Mouse (Mus musculus) stomach, embryonic 14.5 days (tissue): Measurements from ENCODE around the gene Ap2b1. TPM values are rescaled to one million over a fixed set of nuclear protein-coding genes. Genes with fewer than 3 reads are reported as not detected.

Source experiments
- ATAC-seq: fragments of 200-750 bp; cut with Nextera tagmentation; 2 replicates; pipeline ENCODE4 v1.8.0; 2017; ENCODE audit warnings: low read depth, moderate TSS enrichment; ENCODE audit not compliant: insufficient number of reproducible peaks, insufficient read depth, low FRiP score
- H3K27ac ChIP-seq: fragments of 300-500 bp; sonication (generic); 2 replicates; pipeline ENCODE4 v1.5.1; 2014; ENCODE audit warnings: mild to moderate bottlenecking, low read length, moderate library complexity, mixed read lengths
- H3K27me3 ChIP-seq: fragments of 300-500 bp; sonication (generic); 2 replicates; pipeline ENCODE4 v1.6.1; 2014; ENCODE audit warnings: low read length, control low read depth, mixed read lengths; ENCODE audit not compliant: control insufficient read depth, insufficient read depth
- H3K36me3 ChIP-seq: fragments of 300-500 bp; sonication (generic); 2 replicates; pipeline ENCODE4 v1.6.1; 2014; ENCODE audit warnings: mild to moderate bottlenecking, control low read depth, low read length, moderate library complexity, mixed read lengths; ENCODE audit not compliant: control insufficient read depth, insufficient read depth
- H3K4me1 ChIP-seq: fragments of 300-500 bp; sonication (generic); 2 replicates; pipeline ENCODE4 v1.6.1; 2014; ENCODE audit warnings: low read length, control low read depth, mixed read lengths; ENCODE audit not compliant: control insufficient read depth, insufficient read depth
- H3K4me2 ChIP-seq: fragments of 300-500 bp; sonication (generic); replicated peaks from 2 replicates; pipeline ENCODE4 v1.6.1; 2014; ENCODE audit warnings: low read depth, low read length, control low read depth
- H3K4me3 ChIP-seq: fragments of 300-500 bp; sonication (generic); 2 replicates; pipeline ENCODE4 v1.5.1; 2014; ENCODE audit warnings: low read depth, low read length, control low read depth
- H3K9ac ChIP-seq: fragments of 300-500 bp; sonication (generic); replicated peaks from 2 replicates; pipeline ENCODE4 v1.6.1; 2014; ENCODE audit warnings: low read depth, mild to moderate bottlenecking, control low read depth, low read length, moderate library complexity, mixed read lengths
- H3K9me3 ChIP-seq: fragments of 300-500 bp; sonication (generic); 2 replicates; pipeline ENCODE4 v1.6.1; 2016; ENCODE audit warnings: low read depth, low read length, control low read depth; ENCODE audit not compliant: control insufficient read depth
- WGBS: fragments of 180-500 bp; shearing (Covaris S2); extraction: QIAGEN DNeasy Blood & Tissue Kit; methylation state at CpG from one replicate; pipeline ENCODE4 v1.1.7; 2014; 5-methylcytosine and 5-hydroxymethylcytosine counted together
- polyA plus RNA-seq: library from polyadenylated mRNA; unstranded; fragments of >200 nt; fragmentation: Nextera tagmentation; extraction: Ambion mirVana; gene quantifications from 2 replicates; pipeline ENCODE4 v1.2.1, GENCODE M21; 2014

Gene Ap2b1
- polyA plus RNA-seq, 1 experiment from 2014 or later, result 68.6 TPM

DNA sequence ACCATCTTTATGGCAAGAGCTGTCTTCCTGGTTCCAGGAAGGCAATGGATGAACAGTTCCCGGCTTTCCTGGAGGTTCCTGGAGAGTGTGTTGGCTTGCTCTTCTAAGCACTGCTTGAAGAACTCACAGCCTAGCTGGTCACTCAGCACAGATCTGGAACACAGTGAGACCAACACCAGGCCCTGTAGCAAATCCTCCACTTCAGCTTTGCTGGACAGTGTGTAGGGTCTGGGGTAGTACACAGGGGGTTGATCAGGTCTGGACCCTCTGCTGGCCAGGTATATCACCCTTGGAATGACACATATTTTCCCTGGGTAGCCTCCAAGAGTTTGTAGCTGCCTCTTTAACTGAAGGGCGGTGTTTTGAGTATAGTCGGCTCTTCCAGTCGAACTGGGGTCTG, 19.8 kb upstream of the Ap2b1 start:
- Histone ChIP-seq H3K36me3 (no peaks in the 10 kb centered on the region), H3K9ac (no peak overlapping the region), H3K4me3 (no peak overlapping the region), H3K27me3 (no peaks in the 10 kb centered on the region), H3K9me3 (no peaks in the 10 kb centered on the region), H3K4me1 (no peaks in the 10 kb centered on the region), H3K27ac (no peak overlapping the region), H3K4me2 (no peak overlapping the region)
- WGBS, result 74% methylated on average over 4 of the region's 4 CpGs
- no peak for ATAC-seq

DNA sequence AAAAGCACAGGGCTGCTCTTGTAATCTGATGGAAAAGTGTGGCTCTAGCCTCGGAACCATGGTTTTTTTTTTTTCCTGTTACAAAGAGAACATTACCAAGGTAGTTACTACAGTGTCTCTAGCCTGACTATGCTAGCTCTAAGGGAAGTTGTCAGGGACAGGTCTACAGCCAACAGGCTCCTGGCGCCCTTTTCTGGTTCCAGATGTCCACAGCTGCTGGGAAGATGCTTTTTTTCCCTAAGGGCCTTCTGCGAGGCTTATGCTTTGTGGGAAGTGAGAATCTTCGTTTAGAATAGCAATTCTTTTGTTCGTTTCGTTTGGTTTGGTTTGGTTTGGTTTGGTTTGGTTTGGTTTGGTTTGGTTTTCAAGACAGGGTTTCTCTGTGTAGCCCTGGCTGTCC, 19.1 kb upstream of the Ap2b1 start:
- ATAC-seq, result no peak
- WGBS, result 65% methylated on average over 6 of the region's 6 CpGs
- H3K4me1 ChIP-seq, result no peaks in the 10 kb centered on the region

DNA sequence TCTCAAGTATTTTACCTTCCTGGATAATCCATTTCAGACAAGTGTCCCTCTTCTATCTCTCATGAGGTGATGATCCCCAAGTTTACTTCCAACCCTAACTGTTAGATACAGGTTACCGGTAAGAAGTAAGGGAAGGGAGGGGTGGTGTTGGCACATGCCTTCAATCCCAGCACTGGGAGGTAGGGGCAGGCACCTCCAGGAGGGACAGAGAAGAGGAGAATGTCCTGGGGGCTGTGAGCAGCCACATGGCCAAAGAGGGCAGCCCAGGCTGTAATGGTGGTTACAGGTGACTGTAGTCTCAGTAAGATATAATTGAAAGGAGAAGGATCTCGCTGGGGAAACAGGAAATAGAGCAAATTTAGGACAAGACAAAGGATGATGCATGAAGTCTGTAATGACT, 16.7 kb upstream of the Ap2b1 start:
- Histone ChIP-seq H3K9ac (no peak overlapping the region), H3K27ac (no peak overlapping the region), H3K36me3 (no peaks in the 10 kb centered on the region), H3K9me3 (no peaks in the 10 kb centered on the region), H3K4me3 (no peak overlapping the region), H3K27me3 (no peaks in the 10 kb centered on the region), H3K4me1 (no peaks in the 10 kb centered on the region), H3K4me2 (no peak overlapping the region)
- 53% methylated on average over 2 of the region's 2 CpGs for WGBS
- no peak for ATAC-seq

More for the DNA sequence above, 19.1 kb upstream of the Ap2b1 start:
- Histone ChIP-seq H3K9me3 (no peaks in the 10 kb centered on the region), H3K4me3 (no peak overlapping the region), H3K4me2 (no peak overlapping the region), H3K27me3 (no peaks in the 10 kb centered on the region), H3K36me3 (no peaks in the 10 kb centered on the region), H3K27ac (no peak overlapping the region), H3K9ac (no peak overlapping the region)

- Histone ChIP-seq H3K27me3 (no peaks in the 10 kb centered on the region), H3K27ac (no peak overlapping the region), H3K36me3 (no peaks in the 10 kb centered on the region), H3K4me1 (no peaks in the 10 kb centered on the region), H3K4me2 (no peak overlapping the region), H3K9ac (no peak overlapping the region), H3K9me3 (no peaks in the 10 kb centered on the region), H3K4me3 (no peak overlapping the region)
- no peak for ATAC-seq
- WGBS, result 90% methylated on average over 4 of the region's 4 CpGs
Measured at GRCm38 (mm10) chr11:83285627-83286026, 13.2 kb upstream of the Ap2b1 start.

DNA sequence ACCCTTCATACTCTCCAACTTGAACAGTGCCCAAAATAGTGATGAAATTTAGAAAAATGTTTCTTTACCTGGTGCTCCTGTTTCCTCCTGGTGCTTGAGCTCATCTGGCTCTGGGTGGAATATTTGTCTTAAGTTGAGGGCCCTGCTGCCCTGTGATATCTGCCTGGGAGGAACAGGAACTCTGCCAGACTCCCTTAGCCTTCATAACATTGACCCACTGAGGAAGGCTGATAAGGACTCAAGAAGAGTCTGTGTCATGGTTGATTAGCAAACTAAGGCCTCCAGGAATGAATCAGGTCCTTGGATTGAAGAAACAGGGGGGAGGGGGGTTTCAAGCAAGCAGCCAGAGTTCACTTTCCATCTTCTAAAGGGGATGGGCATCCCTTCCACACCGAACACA, 12.3 kb upstream of the Ap2b1 start, which contains the start of gene Slfn14:
Gene Slfn14, minus strand, starts transcription at position 161 of the 400 bp plus-strand sequence.
- H3K4me3 ChIP-seq, result no peak within 1 kb of the TSS
- WGBS, result 74% methylated on average over 1 of the region's 1 CpGs
- no peak within 1 kb of the TSS for H3K4me2 ChIP-seq
- no peak within 1 kb of the TSS for H3K27ac ChIP-seq
- H3K4me1 ChIP-seq, result no peaks in the 10 kb centered on the region
- no peak within 1 kb of the TSS for H3K9ac ChIP-seq
- no peaks in the 10 kb centered on the region for H3K27me3 ChIP-seq
- no peak for ATAC-seq
- H3K9me3 ChIP-seq, result no peaks in the 10 kb centered on the region
- H3K36me3 ChIP-seq, result no peaks in the 10 kb centered on the region

DNA sequence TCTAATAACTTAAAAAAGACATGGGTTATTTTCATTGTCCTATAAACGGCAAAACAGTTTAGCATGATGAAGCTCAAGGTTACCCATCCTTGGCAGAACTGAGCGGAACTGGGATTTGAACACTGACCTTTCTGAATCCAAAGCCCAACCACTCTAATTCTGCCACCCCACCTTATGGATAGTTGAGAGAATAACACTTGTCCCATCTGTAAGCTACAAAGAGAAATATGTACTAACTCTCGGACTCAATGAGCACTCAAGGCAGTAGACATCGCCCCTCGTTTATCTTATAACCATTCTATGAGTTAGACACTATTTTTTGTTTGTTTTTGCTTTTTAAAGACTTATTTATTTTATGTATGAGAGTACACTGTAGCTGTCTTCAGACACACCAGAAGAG, 9.8 kb upstream of the Ap2b1 start:
- Histone ChIP-seq H3K4me2 (no peak overlapping the region), H3K27ac (no peak overlapping the region), H3K9ac (no peak overlapping the region), H3K27me3 (no peaks in the 10 kb centered on the region), H3K4me1 (peaks cover 12% of the 10 kb centered on the region; the same call in 1 of the 2 replicates), H3K9me3 (no peaks in the 10 kb centered on the region), H3K4me3 (no peak overlapping the region), H3K36me3 (no peaks in the 10 kb centered on the region)
- no peak for ATAC-seq
- 88% methylated on average over 5 of the region's 5 CpGs for WGBS

GRCm38 (mm10) chr11:83289633-83290032, 9.2 kb upstream of the Ap2b1 start:
- no peaks in the 10 kb centered on the region for H3K36me3 ChIP-seq
- WGBS, result 79% methylated on average over 2 of the region's 2 CpGs
- ATAC-seq, result no peak

DNA sequence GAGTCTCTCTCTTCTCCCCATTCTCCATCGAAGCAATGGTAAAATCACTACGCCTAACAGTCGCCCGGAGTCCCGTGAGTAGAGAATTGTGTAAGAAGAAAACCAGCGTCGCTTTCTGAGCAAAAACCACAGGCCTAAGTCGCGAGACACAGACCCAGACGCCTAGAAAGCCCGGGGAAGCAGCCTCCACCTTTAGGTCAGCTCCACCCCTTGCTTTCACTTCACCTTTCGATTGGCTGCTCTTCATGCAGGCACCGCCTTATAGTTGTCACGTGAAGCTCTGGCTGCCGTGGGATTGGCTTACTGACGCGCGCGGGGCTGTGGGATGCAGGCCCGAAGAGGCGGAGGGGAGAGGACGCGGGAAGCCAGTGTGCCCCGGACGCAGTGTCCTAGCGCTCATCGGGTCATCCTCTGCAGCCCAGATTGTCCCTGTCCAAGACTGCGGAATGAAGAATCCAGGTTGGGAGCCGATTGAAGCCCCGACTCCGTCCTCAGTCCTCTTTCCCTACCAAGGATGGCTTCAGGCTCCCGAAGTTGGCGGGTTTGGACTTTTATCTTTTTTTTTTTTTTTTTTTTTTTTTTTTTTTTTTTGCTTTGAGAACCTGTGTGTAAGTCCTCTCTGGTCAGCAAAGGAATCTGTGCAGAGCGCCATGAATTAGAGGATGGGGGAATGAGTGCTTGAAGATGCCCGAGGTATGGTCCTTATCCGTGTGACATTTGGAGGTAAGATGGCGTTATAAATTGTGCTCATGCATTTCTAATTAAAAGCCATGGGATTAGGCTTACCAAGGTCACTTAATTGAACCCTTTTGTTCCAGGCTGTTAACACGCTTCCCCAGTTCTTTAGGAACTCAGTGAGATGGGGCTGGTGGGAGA, 7.2 kb upstream of the Ap2b1 start:
- Histone ChIP-seq H3K9me3 (no peaks in the 10 kb centered on the region), H3K4me3 (peak overlapping the region; percentile 43), H3K36me3 (peaks cover 11% of the 10 kb centered on the region), H3K9ac (peak overlapping the region; percentile 60), H3K27ac (peak overlapping the region; percentile 68), H3K4me2 (peak overlapping the region; percentile 54), H3K4me1 (peaks cover 12% of the 10 kb centered on the region; the same call in 1 of the 2 replicates), H3K27me3 (no peaks in the 10 kb centered on the region)
- WGBS, result under 1% methylated on average over 38 of the region's 38 CpGs
- peak; percentile 100 for ATAC-seq

More at GRCm38 (mm10) chr11:83289633-83290032, 9.2 kb upstream of the Ap2b1 start:
- Histone ChIP-seq H3K4me2 (no peak overlapping the region), H3K9ac (no peak overlapping the region), H3K9me3 (no peaks in the 10 kb centered on the region), H3K27ac (no peak overlapping the region), H3K27me3 (no peaks in the 10 kb centered on the region), H3K4me3 (no peak overlapping the region), H3K4me1 (peaks cover 12% of the 10 kb centered on the region; the same call in 1 of the 2 replicates)
